Mouse (Mus musculus): ENCODE results near the gene Ate1.

GRCm38 (mm10) chr7:130382126-130382525 is 138.0 kb downstream of the Ate1 start:
- TF ChIP-seq GATA1 (IDR thresholded peaks at IDR 0.05; ENCODE audit: borderline replicate concordance, low read length) (no peak), FLI1 (IDR thresholded peaks at IDR 0.05; ENCODE audit: low read length) (no peak)

All from megakaryocyte, embryonic 14.5 days (primary cell).